Mouse (Mus musculus): Measurements from ENCODE around the gene Gpc3.

GRCm38 (mm10) chrX:52644393-52644792, 30.6 kb upstream of the Gpc3 start:
- no peak for TF ChIP-seq POLR2A (IDR thresholded peaks at IDR 0.05; ENCODE audit: low read depth, low read length)
- TF ChIP-seq CTCF (IDR thresholded peaks at IDR 0.05; ENCODE audit: extremely low read depth, insufficient read depth, insufficient read length, insufficient replicate concordance): no peak

Measured in spleen, adult 2 months (tissue).